Mouse (Mus musculus) duodenum, adult 2 months (tissue): ENCODE measurements around the gene B3gnt2. TPM values are rescaled to one million over a fixed set of nuclear protein-coding genes. Genes with fewer than 3 reads are reported as not detected.

Source experiments
- polyA plus RNA-seq: library from polyadenylated mRNA; depleted of rRNA; stranded (reverse); fragments of >200 nt; gene quantifications from 2 replicates; pipeline ENCODE4 v1.2.3, GENCODE M21; 2012; ENCODE audit warnings: low replicate concordance; rRNA removed

Gene B3gnt2
- 11.1 and 14.1 TPM in 2 replicates for polyA plus RNA-seq

GRCm38 (mm10) chr11:22860335-22861227 lies at the start of gene B3gnt2:
Gene B3gnt2, minus strand, starts transcription at chr11:22860961.

Other genes with a start within 250 kb of the B3gnt2 start
- 1.2 and 1.6 TPM in 2 replicates for gene Zrsr1, start 111.0 kb upstream of the B3gnt2 start, polyA plus RNA-seq
- gene Gm28048, start 121.1 kb upstream of the B3gnt2 start, polyA plus RNA-seq = not detected in 2 replicates
- 4.1 and 5.8 TPM in 2 replicates for gene Commd1, start 121.4 kb upstream of the B3gnt2 start, polyA plus RNA-seq
- 162 and 207 TPM in 2 replicates for gene Cct4, start 129.6 kb upstream of the B3gnt2 start, polyA plus RNA-seq
- gene Fam161a, start 146.6 kb upstream of the B3gnt2 start, polyA plus RNA-seq = not detected in 2 replicates